Mouse (Mus musculus): Measurements from ENCODE around the gene Asb2. TPM values are rescaled to one million over a fixed set of nuclear protein-coding genes. Genes with fewer than 3 reads are reported as not detected.

The Asb2 gene
- polyA plus RNA-seq, 1 experiment from 2014 or later = 2.1 TPM

DNA sequence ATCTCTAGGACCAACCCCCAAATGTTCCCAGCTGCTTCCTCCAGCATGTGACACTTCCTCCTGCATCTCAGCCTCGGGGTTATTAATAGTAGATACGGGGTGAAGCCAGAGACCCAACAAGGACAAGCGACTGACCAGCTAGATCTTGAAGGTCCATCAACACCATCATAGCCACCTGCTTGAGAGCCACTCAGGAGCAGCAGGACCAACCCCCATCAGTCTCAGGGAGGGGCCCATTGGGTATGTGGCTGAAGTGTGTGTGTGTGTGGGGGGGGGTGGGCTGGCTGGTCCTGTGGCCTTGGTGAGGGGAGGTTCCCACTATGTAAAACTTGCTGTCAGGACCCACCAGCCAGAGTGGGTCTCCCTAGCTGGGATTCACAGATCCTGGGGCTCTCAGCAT, 19.0 kb downstream of the Asb2 start:
- no peaks in the 10 kb centered on the region for H3K27me3 ChIP-seq
- ATAC-seq (ENCODE audit: insufficient number of reproducible peaks, insufficient read depth, low FRiP score, low TSS enrichment) = no peak
- no peaks in the 10 kb centered on the region for H3K9me3 ChIP-seq
- no peak overlapping the region for H3K4me2 ChIP-seq (replicated peaks)
- no peak overlapping the region for H3K9ac ChIP-seq
- no peak overlapping the region for H3K27ac ChIP-seq
- no peaks in the 10 kb centered on the region for H3K36me3 ChIP-seq
- WGBS = 90% methylated on average over 3 of the region's 3 CpGs
- no peak overlapping the region for H3K4me3 ChIP-seq
- no peaks in the 10 kb centered on the region for H3K4me1 ChIP-seq

DNA sequence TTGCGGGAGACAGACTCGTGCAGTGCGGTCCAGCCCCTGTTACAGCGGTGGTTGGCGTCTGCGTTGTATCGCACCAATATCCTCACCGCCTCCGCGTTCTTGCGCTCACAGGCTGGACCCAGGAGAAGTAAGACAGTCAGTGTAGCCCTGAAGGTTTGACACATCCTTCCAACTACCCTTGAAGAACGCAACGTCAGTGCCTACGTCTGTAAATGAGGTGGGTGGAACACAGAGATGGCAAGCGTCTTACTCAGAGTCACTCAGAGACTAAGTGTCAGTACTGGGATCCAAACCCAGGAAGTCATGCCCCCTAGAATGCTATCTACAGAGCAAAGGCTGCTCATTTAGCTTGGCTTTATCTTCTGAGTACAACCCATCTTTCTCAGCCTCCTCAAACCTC, 22.4 kb downstream of the Asb2 start:
- no peaks in the 10 kb centered on the region for H3K27me3 ChIP-seq
- no peak overlapping the region for H3K27ac ChIP-seq
- H3K4me1 ChIP-seq = no peaks in the 10 kb centered on the region
- no peaks in the 10 kb centered on the region for H3K9me3 ChIP-seq
- no peak for ATAC-seq (ENCODE audit: insufficient number of reproducible peaks, insufficient read depth, low FRiP score, low TSS enrichment)
- no peak overlapping the region for H3K9ac ChIP-seq
- WGBS = 91% methylated on average over 15 of the region's 15 CpGs
- H3K4me3 ChIP-seq = no peak overlapping the region
- H3K36me3 ChIP-seq = no peaks in the 10 kb centered on the region
- H3K4me2 ChIP-seq (replicated peaks) = no peak overlapping the region

DNA sequence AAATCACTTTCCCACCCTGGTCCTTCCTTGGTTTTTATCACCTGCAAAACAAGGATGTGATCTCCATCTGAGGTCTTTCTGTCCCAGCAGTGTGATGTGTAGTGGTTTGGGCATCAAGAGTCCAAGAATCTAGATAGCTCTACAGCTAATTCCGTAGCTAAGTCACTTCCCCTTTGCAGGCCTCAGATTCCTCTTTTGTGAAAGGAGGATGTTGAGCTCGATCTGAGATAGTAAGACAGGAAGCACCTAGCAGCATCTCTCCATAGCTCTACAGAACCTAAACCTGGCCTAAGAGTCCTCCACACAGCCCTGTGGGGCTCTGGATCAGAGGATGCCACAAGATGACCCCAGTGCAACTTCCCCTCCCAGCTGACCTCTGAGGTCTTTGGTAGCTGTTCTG, 22.9 kb downstream of the Asb2 start:
- no peak overlapping the region for H3K9ac ChIP-seq
- 83% methylated on average over 2 of the region's 2 CpGs for WGBS
- H3K27me3 ChIP-seq = no peaks in the 10 kb centered on the region
- no peaks in the 10 kb centered on the region for H3K4me1 ChIP-seq
- no peak overlapping the region for H3K4me2 ChIP-seq (replicated peaks)
- no peaks in the 10 kb centered on the region for H3K9me3 ChIP-seq
- no peaks in the 10 kb centered on the region for H3K36me3 ChIP-seq
- ATAC-seq (ENCODE audit: insufficient number of reproducible peaks, insufficient read depth, low FRiP score, low TSS enrichment) = no peak
- H3K27ac ChIP-seq = no peak overlapping the region
- no peak overlapping the region for H3K4me3 ChIP-seq

DNA sequence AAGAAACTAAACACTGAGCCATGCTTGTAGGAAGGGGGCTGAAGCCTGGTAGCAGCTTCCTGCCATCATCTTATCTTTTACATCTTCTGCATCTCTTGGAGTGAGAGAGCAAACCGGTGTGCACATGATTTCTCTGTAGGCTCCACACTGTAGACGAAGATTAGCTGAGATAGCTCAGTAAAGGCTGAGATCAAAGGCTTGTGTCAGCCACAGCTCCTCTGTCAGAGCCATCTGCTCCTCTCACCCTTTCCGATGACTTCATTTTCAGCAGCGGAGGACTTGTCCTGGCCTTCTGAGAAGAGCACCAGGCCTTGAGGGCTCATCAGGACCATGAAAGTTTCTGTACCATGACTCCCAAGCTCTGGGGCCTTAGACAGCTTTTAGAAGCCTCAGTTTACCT, 24.3 kb downstream of the Asb2 start:
- Histone ChIP-seq H3K9ac (no peak overlapping the region), H3K27me3 (no peaks in the 10 kb centered on the region), H3K4me1 (no peaks in the 10 kb centered on the region), H3K9me3 (no peaks in the 10 kb centered on the region), H3K4me3 (no peak overlapping the region), H3K36me3 (no peaks in the 10 kb centered on the region), H3K27ac (no peak overlapping the region), H3K4me2 (replicated peaks) (no peak overlapping the region)
- 54% methylated on average over 4 of the region's 4 CpGs for WGBS
- no peak for ATAC-seq (ENCODE audit: insufficient number of reproducible peaks, insufficient read depth, low FRiP score, low TSS enrichment)

DNA sequence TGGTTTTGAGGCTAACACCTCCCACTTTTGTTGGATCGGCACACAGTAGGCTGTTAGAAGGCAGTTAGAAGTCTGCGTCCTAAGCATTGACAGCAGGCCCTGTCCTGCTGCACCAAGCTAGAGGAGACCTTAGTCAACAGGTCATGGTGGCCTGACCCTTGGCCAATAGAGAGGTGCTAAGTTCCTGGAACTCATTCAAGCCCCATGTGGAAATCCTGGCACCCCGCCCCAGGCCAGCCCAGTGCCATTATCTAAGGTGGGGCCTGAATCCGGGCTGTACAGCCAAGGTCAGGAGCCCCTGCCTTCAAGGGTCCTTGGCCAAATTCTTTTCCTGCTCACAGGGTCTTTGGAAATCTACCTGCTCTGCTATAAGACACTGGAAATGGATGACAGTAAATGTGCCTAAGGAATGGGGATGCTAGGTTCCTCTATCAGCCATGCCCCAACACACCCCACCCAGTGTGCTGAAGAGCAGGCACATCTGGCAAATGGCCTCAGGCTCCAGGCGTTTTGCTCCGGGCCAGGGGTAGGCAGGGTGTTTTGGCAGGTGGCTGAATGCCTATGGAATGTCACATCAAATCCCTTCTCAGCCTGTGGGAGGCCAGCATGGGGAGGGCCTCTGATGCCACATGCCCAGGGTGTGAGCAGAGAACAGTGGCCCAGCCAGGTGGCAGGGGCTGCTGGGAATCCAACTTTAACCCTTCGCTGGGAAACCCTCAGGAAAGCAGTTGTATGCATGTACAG, 27.2 kb downstream of the Asb2 start:
- Histone ChIP-seq H3K4me1 (no peaks in the 10 kb centered on the region), H3K27me3 (peaks cover 15% of the 10 kb centered on the region), H3K9ac (no peak overlapping the region; the same call in 1 of the 2 replicates), H3K4me3 (no peak overlapping the region), H3K9me3 (no peaks in the 10 kb centered on the region), H3K27ac (no peak overlapping the region), H3K4me2 (replicated peaks) (no peak overlapping the region), H3K36me3 (no peaks in the 10 kb centered on the region)
- 57% methylated on average over 7 of the region's 7 CpGs for WGBS
- ATAC-seq (ENCODE audit: insufficient number of reproducible peaks, insufficient read depth, low FRiP score, low TSS enrichment) = no peak

DNA sequence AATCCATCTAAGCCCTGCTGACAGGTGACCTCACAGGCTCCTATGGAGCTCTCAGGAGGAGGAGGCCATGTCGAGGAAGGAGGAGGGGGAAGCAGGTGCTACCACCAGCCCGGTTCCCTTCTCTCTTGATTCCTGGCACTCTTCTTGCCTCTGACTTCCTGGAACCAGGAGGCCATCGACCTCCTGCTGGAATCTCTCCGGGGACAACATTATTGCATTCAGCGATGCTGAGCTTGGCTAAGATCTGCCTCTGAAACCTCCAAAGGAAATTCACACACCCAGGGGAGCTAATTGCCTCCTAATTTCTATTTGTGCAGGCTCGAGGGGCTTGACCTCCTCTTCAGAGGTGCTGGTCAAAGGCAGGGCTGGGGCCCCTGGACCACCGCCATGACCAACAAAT, 28.7 kb downstream of the Asb2 start:
- peaks cover 17% of the 10 kb centered on the region for H3K27me3 ChIP-seq
- no peak overlapping the region for H3K4me2 ChIP-seq (replicated peaks)
- 17% methylated on average over 7 of the region's 7 CpGs for WGBS
- H3K9ac ChIP-seq = no peak overlapping the region
- H3K9me3 ChIP-seq = no peaks in the 10 kb centered on the region
- H3K4me1 ChIP-seq = no peaks in the 10 kb centered on the region
- H3K36me3 ChIP-seq = no peaks in the 10 kb centered on the region
- no peak for ATAC-seq (ENCODE audit: insufficient number of reproducible peaks, insufficient read depth, low FRiP score, low TSS enrichment)
- no peak overlapping the region for H3K4me3 ChIP-seq
- H3K27ac ChIP-seq = no peak overlapping the region

DNA sequence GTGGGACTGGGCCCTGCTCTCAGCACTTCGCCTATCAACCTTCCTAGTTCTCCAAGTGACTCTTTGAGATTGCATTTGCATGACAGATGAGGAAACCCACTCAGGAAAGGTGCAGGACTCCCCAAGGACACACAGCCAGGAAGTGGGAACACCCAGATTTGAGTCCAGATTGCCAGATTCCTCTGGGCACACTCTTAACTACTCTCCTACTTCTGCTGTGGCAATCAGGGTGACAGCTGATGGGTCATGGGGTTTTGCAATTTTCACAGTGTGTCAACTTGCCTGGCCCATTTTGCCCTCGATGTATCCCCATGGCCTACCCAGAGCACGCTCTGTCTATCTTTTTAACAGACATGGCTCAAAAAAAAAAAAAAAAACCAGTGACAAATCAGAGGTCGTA, 29.2 kb downstream of the Asb2 start:
- Histone ChIP-seq H3K36me3 (no peaks in the 10 kb centered on the region), H3K4me1 (no peaks in the 10 kb centered on the region), H3K27me3 (peaks cover 17% of the 10 kb centered on the region), H3K27ac (no peak overlapping the region), H3K9me3 (no peaks in the 10 kb centered on the region), H3K9ac (no peak overlapping the region), H3K4me3 (no peak overlapping the region), H3K4me2 (replicated peaks) (no peak overlapping the region)
- WGBS = 52% methylated on average over 4 of the region's 4 CpGs
- ATAC-seq (ENCODE audit: insufficient number of reproducible peaks, insufficient read depth, low FRiP score, low TSS enrichment) = no peak

DNA sequence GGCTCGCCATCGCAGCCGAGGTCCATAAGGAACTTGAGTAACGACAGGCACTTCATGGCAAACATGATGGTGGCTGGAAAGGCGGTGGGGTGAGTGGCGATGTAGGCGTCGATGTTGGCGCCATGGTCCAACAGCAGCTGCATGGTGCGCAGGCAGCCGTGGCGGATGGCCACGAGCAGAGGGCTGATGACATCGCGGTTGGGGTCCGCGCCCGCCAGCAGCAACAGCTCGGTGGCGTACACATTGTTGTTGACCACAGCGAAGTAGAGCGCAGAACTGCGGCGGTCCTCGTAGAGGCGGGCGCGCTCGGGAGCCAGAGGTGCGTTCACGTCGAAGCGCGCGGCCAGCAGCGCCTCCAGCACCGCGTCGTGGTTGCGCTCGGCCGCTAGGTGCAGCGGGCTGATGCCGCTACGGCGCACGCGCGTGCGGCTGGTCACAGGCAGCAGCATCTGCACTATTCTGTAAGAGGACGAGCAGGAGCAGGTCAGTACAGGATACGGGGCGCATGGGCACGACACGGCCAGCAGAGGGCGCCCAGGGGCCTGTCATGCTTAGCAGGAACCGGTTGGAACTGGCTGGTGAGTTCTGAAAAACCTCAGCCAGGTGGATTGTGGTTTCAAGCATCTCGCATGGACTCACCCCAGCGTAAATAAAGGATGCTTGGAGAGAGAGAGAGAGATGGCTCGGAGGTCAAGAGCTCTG, 30.5 kb downstream of the Asb2 start:
- Histone ChIP-seq H3K4me1 (no peaks in the 10 kb centered on the region), H3K9ac (no peak overlapping the region; the same call in 1 of the 2 replicates), H3K27ac (no peak overlapping the region), H3K9me3 (no peaks in the 10 kb centered on the region), H3K4me2 (replicated peaks) (peak overlapping the region; percentile 56), H3K27me3 (peaks cover 17% of the 10 kb centered on the region), H3K36me3 (no peaks in the 10 kb centered on the region), H3K4me3 (peak overlapping the region; percentile 33)
- WGBS = 7% methylated on average over 60 of the region's 60 CpGs
- peak; percentile 93 for ATAC-seq (ENCODE audit: insufficient number of reproducible peaks, insufficient read depth, low FRiP score, low TSS enrichment)

DNA sequence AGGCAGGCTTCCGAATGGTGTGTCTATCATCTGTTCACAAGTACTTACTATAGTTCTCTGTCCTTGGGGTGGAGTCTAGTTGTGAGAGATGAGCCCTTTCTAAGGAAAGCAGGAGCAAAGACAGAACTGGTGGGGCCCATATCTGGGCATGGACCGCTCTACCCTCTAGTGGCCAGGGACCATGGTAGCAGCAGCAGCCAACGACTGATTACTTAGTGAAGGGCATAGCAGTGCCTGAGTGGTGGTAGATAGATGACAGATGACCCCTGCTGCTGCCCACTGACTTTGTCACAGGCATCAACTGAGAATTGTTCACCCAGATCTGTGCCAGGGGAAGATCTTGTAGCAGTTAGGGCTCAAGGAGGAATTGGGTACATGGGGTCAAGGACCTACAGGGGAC, 33.0 kb downstream of the Asb2 start:
- Histone ChIP-seq H3K9me3 (no peaks in the 10 kb centered on the region), H3K4me1 (peaks cover 4% of the 10 kb centered on the region; the same call in 1 of the 2 replicates), H3K4me2 (replicated peaks) (no peak overlapping the region), H3K36me3 (no peaks in the 10 kb centered on the region), H3K9ac (no peak overlapping the region), H3K4me3 (no peak overlapping the region), H3K27ac (no peak overlapping the region), H3K27me3 (peaks cover 17% of the 10 kb centered on the region)
- WGBS = 41% methylated on average over 3 of the region's 3 CpGs
- ATAC-seq (ENCODE audit: insufficient number of reproducible peaks, insufficient read depth, low FRiP score, low TSS enrichment) = no peak

DNA sequence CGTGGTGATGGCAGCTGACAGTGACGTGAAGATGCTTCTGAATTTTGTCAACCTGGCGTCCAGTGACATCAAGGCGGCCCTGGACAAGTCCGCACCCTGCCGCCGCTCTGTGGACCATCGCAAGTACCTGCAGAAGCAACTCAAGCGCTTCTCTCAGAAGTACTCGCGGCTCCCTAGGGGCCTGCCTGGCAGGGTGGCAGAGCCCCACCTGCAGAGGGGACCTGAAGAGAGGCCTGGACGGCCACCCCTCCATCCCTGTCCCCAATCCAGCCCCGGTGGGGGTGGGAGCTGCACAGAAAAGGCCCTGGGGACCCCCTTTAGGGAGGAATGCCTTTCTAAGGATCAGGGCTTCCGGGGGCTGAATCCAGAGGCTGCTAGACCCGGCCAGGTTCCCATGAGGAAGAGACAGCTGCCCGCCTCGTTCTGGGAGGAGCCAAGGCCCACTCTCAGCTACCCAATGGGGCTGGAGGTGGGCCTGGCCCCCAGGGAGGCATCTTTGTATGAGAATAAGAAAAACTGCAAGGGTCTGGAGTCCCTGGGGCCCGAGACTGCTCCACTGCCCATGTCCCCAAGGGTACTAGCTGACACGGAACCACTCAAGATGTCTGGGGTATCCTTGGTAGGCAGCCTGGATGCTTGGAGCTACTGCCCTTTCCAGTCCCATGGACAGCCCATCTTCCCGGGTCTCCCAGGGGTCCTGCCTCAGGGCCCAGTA, 39.8 kb downstream of the Asb2 start:
- WGBS = 32% methylated on average over 20 of the region's 20 CpGs
- peaks cover 40% of the 10 kb centered on the region for H3K27me3 ChIP-seq
- peaks cover 14% of the 10 kb centered on the region for H3K4me1 ChIP-seq
- no peak overlapping the region for H3K27ac ChIP-seq
- H3K9me3 ChIP-seq = no peaks in the 10 kb centered on the region
- no peak overlapping the region for H3K4me3 ChIP-seq
- H3K36me3 ChIP-seq = no peaks in the 10 kb centered on the region
- no peak overlapping the region for H3K9ac ChIP-seq
- H3K4me2 ChIP-seq (replicated peaks) = peak overlapping the region; percentile 51; the same call in 1 of the 2 replicates
- no peak for ATAC-seq (ENCODE audit: insufficient number of reproducible peaks, insufficient read depth, low FRiP score, low TSS enrichment)

DNA sequence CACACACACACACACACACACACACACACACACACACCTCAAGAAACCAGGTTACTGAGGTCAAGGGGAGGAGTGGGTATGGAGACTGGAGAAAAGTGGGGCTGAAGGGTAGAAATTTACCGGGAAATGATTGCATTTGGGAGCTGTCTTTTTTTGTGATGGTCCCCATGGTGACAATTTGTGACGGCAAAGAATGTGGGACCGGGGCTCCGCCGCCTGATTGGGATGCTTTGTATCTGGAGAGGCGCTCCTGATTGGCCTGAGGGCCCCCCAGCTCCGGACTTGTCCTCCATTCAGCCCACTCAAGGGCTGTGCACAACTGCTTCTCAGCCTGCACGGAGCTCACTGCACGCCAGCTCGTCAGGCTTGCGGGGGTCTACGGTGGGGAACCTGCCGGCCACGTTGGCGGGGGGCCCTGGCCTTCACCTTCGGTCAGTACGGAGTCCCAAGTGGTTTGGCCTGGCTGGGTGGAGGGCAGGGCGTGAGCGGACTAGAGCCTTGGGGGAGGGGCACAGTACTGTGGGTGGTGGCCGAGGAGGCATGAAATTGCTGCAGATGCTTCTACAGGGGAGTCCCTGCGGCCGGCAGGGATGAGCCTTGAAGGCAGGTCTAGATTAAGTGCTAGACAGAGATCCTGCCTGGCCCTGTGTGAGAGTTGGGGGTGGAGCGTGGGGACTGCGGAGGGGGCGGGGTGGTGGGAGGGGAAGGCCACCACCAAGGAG, 41.0 kb downstream of the Asb2 start:
- Histone ChIP-seq H3K27ac (no peak overlapping the region), H3K27me3 (peaks cover 40% of the 10 kb centered on the region), H3K4me1 (peaks cover 14% of the 10 kb centered on the region), H3K4me2 (replicated peaks) (peak overlapping the region; percentile 51), H3K36me3 (no peaks in the 10 kb centered on the region), H3K9me3 (0 out of 2 replicates have a peak, but pooled peaks cover 3% of the 10 kb centered on the region), H3K9ac (0 out of 2 replicates have a peak overlapping the region, but pooled peaks have one; percentile 31), H3K4me3 (peak overlapping the region; percentile 22)
- WGBS = 2% methylated on average over 25 of the region's 25 CpGs
- ATAC-seq (ENCODE audit: insufficient number of reproducible peaks, insufficient read depth, low FRiP score, low TSS enrichment) = 0 out of 2 replicates have a peak, but pooled peaks have one; percentile 23
